Mouse (Mus musculus): ENCODE measurements at regions not wholly inside any gene's neighbourhood (a gene's known extent, or its start where the extent isn't known, plus 50 kb on each side); places are given as distances from the start of the nearest gene placed in this dataset.

GRCm38 (mm10) chr13:19523686-19524085 is 96.0 kb downstream of the Epdr1 start:
- in situ Hi-C loops (cut with MboI; ENCODE audit: low pct_unique_long_range_greater_than_20kb in 1 of 2, low sequenced_read_pairs in 2 of 2, unreplicated experiment in 1 of 2): loop anchor here in 1 of 2 experiments (10.0 kb wide), 1 partner anchor 101 kb away; the partner anchor contains the start of gene Sfrp4

GRCm38 (mm10) chr13:19517938-19518777 is 101.6 kb downstream of the Epdr1 start:
- in situ Hi-C loops (cut with MboI; ENCODE audit: low pct_unique_long_range_greater_than_20kb in 1 of 2, low sequenced_read_pairs in 2 of 2, unreplicated experiment in 1 of 2): no loop called here

- in situ Hi-C loops (cut with MboI; ENCODE audit: low pct_unique_long_range_greater_than_20kb in 1 of 2, low sequenced_read_pairs in 2 of 2, unreplicated experiment in 1 of 2): no loop called here
Observed at GRCm38 (mm10) chr13:19514844-19515555, 104.7 kb downstream of the Epdr1 start.

GRCm38 (mm10) chr13:19506543-19506942 is 110.9 kb upstream of the Stard3nl start:
- in situ Hi-C loops (cut with MboI; ENCODE audit: low pct_unique_long_range_greater_than_20kb in 1 of 2, low sequenced_read_pairs in 2 of 2, unreplicated experiment in 1 of 2): no loop called here

- in situ Hi-C loops (cut with MboI; ENCODE audit: low pct_unique_long_range_greater_than_20kb in 1 of 2, low sequenced_read_pairs in 2 of 2, unreplicated experiment in 1 of 2): no loop called here
Observed at GRCm38 (mm10) chr13:19504241-19504640, 108.6 kb upstream of the Stard3nl start.

- in situ Hi-C loops (cut with MboI; ENCODE audit: low pct_unique_long_range_greater_than_20kb in 1 of 2, low sequenced_read_pairs in 2 of 2, unreplicated experiment in 1 of 2): no loop called here
Observed at GRCm38 (mm10) chr13:19482198-19482597, 86.6 kb upstream of the Stard3nl start.

GRCm38 (mm10) chr13:19474041-19474440 is 78.4 kb upstream of the Stard3nl start:
- in situ Hi-C loops (cut with MboI; ENCODE audit: low pct_unique_long_range_greater_than_20kb in 1 of 2, low sequenced_read_pairs in 2 of 2, unreplicated experiment in 1 of 2): no loop called here

- in situ Hi-C loops (cut with MboI; ENCODE audit: low pct_unique_long_range_greater_than_20kb in 1 of 2, low sequenced_read_pairs in 2 of 2, unreplicated experiment in 1 of 2): no loop called here
Observed at GRCm38 (mm10) chr13:19470729-19471128, 75.1 kb upstream of the Stard3nl start.

- in situ Hi-C loops (cut with MboI; ENCODE audit: low pct_unique_long_range_greater_than_20kb in 1 of 2, low sequenced_read_pairs in 2 of 2, unreplicated experiment in 1 of 2): loop anchor here in 1 of 2 experiments (10.0 kb wide), 1 partner anchor 168 kb away; no protein-coding TSS in a partner anchor
Observed at GRCm38 (mm10) chr13:19466722-19467384, 71.3 kb upstream of the Stard3nl start.

GRCm38 (mm10) chr13:19462966-19463365 is 67.4 kb upstream of the Stard3nl start:
- in situ Hi-C loops (cut with MboI; ENCODE audit: low pct_unique_long_range_greater_than_20kb in 1 of 2, low sequenced_read_pairs in 2 of 2, unreplicated experiment in 1 of 2): loop anchor here in 1 of 2 experiments (10.0 kb wide), 1 partner anchor 172 kb away; no protein-coding TSS in a partner anchor

GRCm38 (mm10) chr13:19449387-19449786 is 53.8 kb upstream of the Stard3nl start:
- in situ Hi-C loops (cut with MboI; ENCODE audit: low pct_unique_long_range_greater_than_20kb in 1 of 2, low sequenced_read_pairs in 2 of 2, unreplicated experiment in 1 of 2): no loop called here

All from mouse embryonic stem cell (cell line).